Mouse (Mus musculus) stomach, embryonic 14.5 days (tissue): ENCODE data around the gene Kif13a. TPM values are rescaled to one million over a fixed set of nuclear protein-coding genes. Genes with fewer than 3 reads are reported as not detected.

Experiments used
- ATAC-seq: fragments of 200-750 bp; cut with Nextera tagmentation; 2 replicates; pipeline ENCODE4 v1.8.0; 2017; ENCODE audit warnings: low read depth, moderate TSS enrichment; ENCODE audit not compliant: insufficient number of reproducible peaks, insufficient read depth, low FRiP score
- H3K27ac ChIP-seq: fragments of 300-500 bp; sonication (generic); 2 replicates; pipeline ENCODE4 v1.5.1; 2014; ENCODE audit warnings: mild to moderate bottlenecking, low read length, moderate library complexity, mixed read lengths
- H3K27me3 ChIP-seq: fragments of 300-500 bp; sonication (generic); 2 replicates; pipeline ENCODE4 v1.6.1; 2014; ENCODE audit warnings: low read length, control low read depth, mixed read lengths; ENCODE audit not compliant: control insufficient read depth, insufficient read depth
- H3K36me3 ChIP-seq: fragments of 300-500 bp; sonication (generic); 2 replicates; pipeline ENCODE4 v1.6.1; 2014; ENCODE audit warnings: mild to moderate bottlenecking, control low read depth, low read length, moderate library complexity, mixed read lengths; ENCODE audit not compliant: control insufficient read depth, insufficient read depth
- H3K4me1 ChIP-seq: fragments of 300-500 bp; sonication (generic); 2 replicates; pipeline ENCODE4 v1.6.1; 2014; ENCODE audit warnings: low read length, control low read depth, mixed read lengths; ENCODE audit not compliant: control insufficient read depth, insufficient read depth
- H3K4me2 ChIP-seq: fragments of 300-500 bp; sonication (generic); replicated peaks from 2 replicates; pipeline ENCODE4 v1.6.1; 2014; ENCODE audit warnings: low read depth, low read length, control low read depth
- H3K4me3 ChIP-seq: fragments of 300-500 bp; sonication (generic); 2 replicates; pipeline ENCODE4 v1.5.1; 2014; ENCODE audit warnings: low read depth, low read length, control low read depth
- H3K9ac ChIP-seq: fragments of 300-500 bp; sonication (generic); replicated peaks from 2 replicates; pipeline ENCODE4 v1.6.1; 2014; ENCODE audit warnings: low read depth, mild to moderate bottlenecking, control low read depth, low read length, moderate library complexity, mixed read lengths
- H3K9me3 ChIP-seq: fragments of 300-500 bp; sonication (generic); 2 replicates; pipeline ENCODE4 v1.6.1; 2016; ENCODE audit warnings: low read depth, low read length, control low read depth; ENCODE audit not compliant: control insufficient read depth
- WGBS: fragments of 180-500 bp; shearing (Covaris S2); extraction: QIAGEN DNeasy Blood & Tissue Kit; methylation state at CpG from one replicate; pipeline ENCODE4 v1.1.7; 2014; 5-methylcytosine and 5-hydroxymethylcytosine counted together
- polyA plus RNA-seq: library from polyadenylated mRNA; unstranded; fragments of >200 nt; fragmentation: Nextera tagmentation; extraction: Ambion mirVana; gene quantifications from 2 replicates; pipeline ENCODE4 v1.2.1, GENCODE M21; 2014

Gene Kif13a
- polyA plus RNA-seq, 1 experiment from 2014 or later = 14.8 TPM

- Histone ChIP-seq H3K36me3 (peaks cover 14% of the 10 kb centered on the region; the same call in 1 of the 2 replicates), H3K4me1 (no peaks in the 10 kb centered on the region), H3K9me3 (no peaks in the 10 kb centered on the region), H3K27ac (no peak overlapping the region), H3K9ac (no peak overlapping the region), H3K27me3 (no peaks in the 10 kb centered on the region), H3K4me2 (no peak overlapping the region), H3K4me3 (no peak overlapping the region)
- 82% methylated on average over 5 of the region's 5 CpGs for WGBS
- ATAC-seq = no peak
Measured at GRCm38 (mm10) chr13:46718893-46719400, 210.7 kb downstream of the Kif13a start.

DNA sequence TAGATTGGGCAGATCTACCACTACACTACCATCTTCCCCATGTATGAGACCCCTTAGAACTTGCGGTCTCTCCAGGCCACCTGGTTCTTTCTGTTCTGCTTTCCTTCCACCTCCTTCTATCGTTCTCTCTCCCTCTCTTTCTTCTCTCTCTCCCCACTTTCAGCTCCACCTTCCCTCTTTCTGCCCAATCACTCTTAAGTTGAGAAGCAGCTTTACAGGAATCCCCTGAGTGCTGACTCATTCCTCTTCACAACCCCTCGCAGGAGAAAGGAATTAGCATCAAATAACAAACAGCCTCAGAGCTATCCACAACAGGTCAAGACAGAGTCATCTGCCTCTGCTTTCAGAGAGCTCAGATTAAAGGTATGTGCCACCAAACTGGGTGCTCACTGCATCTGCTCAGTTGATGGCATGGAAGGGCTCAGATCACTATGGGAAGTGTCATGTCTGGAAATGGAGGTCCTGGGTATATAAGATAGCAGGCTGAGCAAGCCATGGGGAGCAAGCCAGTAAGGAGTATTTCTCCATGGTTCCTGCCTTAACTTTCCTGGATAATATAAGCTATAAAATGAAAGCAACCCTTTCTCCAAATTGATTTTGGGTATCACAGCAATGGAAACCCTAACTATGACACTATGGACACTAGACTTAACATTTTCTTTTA lies 213.6 kb downstream of the Kif13a start:
- no peak overlapping the region for H3K4me3 ChIP-seq
- H3K4me1 ChIP-seq = no peaks in the 10 kb centered on the region
- H3K4me2 ChIP-seq = no peak overlapping the region
- peaks cover 36% of the 10 kb centered on the region for H3K36me3 ChIP-seq
- ATAC-seq = no peak
- no peaks in the 10 kb centered on the region for H3K27me3 ChIP-seq
- H3K9me3 ChIP-seq = no peaks in the 10 kb centered on the region
- H3K27ac ChIP-seq = no peak overlapping the region
- WGBS = 77% methylated on average over 3 of the region's 3 CpGs
- H3K9ac ChIP-seq = no peak overlapping the region

DNA sequence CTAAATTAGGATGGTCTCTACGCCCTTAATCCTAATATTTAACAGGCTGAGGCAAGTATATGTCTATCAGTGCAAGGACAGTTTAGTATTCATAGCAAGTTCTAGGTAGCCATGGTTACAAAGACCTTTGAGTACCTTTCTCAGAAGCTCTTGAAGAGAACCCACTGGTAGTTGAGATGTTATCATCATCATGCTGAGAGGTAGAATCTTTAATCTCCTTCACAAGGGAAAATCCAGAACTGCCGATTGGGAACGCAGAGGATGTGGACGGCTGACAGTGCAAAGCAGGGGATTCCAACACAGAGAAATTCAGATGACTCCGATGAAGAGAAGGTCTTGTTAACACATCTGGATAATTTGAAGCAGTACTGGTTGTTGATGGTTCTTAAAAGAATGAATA lies 216.2 kb downstream of the Kif13a start:
- Histone ChIP-seq H3K27me3 (no peaks in the 10 kb centered on the region), H3K4me2 (no peak overlapping the region), H3K36me3 (peaks cover 52% of the 10 kb centered on the region), H3K27ac (no peak overlapping the region), H3K4me3 (no peak overlapping the region), H3K9ac (no peak overlapping the region), H3K9me3 (no peaks in the 10 kb centered on the region), H3K4me1 (no peaks in the 10 kb centered on the region)
- ATAC-seq = no peak
- WGBS = 92% methylated on average over 5 of the region's 5 CpGs

DNA sequence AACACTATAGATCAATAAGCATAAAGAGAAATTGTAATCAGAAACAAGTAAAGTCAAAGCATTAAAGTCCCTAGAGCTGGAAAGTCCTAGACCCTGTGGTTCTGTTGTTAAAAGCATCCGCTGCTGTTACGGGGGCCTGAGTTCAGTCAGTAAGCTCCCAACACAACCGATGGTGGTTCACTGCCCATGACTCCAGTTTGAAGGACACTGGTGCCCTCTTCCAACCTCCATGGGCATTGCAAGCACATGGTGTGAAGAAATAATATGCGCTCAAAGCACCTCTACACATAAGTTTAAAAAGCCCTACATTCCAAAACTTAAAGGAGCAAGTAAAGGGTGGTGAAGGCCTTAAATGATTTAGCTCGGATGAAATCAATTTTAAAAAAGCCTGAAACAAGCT lies 226.5 kb downstream of the Kif13a start:
- H3K36me3 ChIP-seq = peaks cover 30% of the 10 kb centered on the region
- H3K9me3 ChIP-seq = no peaks in the 10 kb centered on the region
- no peak overlapping the region for H3K4me3 ChIP-seq
- WGBS = 87% methylated on average over 5 of the region's 5 CpGs
- H3K4me2 ChIP-seq = no peak overlapping the region
- no peaks in the 10 kb centered on the region for H3K27me3 ChIP-seq
- H3K4me1 ChIP-seq = no peaks in the 10 kb centered on the region
- no peak for ATAC-seq
- no peak overlapping the region for H3K9ac ChIP-seq
- no peak overlapping the region for H3K27ac ChIP-seq

- ATAC-seq = no peak
- H3K4me2 ChIP-seq = no peak overlapping the region
- no peak overlapping the region for H3K4me3 ChIP-seq
- H3K4me1 ChIP-seq = no peaks in the 10 kb centered on the region
- H3K9ac ChIP-seq = no peak overlapping the region
- H3K27me3 ChIP-seq = no peaks in the 10 kb centered on the region
- whole genome bisulfite sequencing = 83% methylated on average over 2 of the region's 2 CpGs
- H3K9me3 ChIP-seq = no peaks in the 10 kb centered on the region
- peaks cover 33% of the 10 kb centered on the region; the same call in 1 of the 2 replicates for H3K36me3 ChIP-seq
- H3K27ac ChIP-seq = no peak overlapping the region
Measured at GRCm38 (mm10) chr13:46701486-46701885, 228.2 kb downstream of the Kif13a start.

- Histone ChIP-seq H3K27ac (no peak overlapping the region), H3K9ac (no peak overlapping the region), H3K4me1 (no peaks in the 10 kb centered on the region), H3K4me2 (no peak overlapping the region), H3K36me3 (peaks cover 38% of the 10 kb centered on the region), H3K27me3 (no peaks in the 10 kb centered on the region), H3K9me3 (no peaks in the 10 kb centered on the region), H3K4me3 (no peak overlapping the region)
- ATAC-seq = no peak
- WGBS = 94% methylated on average over 1 of the region's 1 CpGs
Measured at GRCm38 (mm10) chr13:46699372-46699771, 230.3 kb downstream of the Kif13a start.

Other genes starting within 250 kb of the Kif13a start
- gene Nup153, start 201.9 kb downstream of the Kif13a start, polyA plus RNA-seq = 36.2 and 38.0 TPM in 2 replicates
- gene Nhlrc1, start 85.0 kb upstream of the Kif13a start, polyA plus RNA-seq = 3.1 and 3.6 TPM in 2 replicates
- gene Kdm1b, start 113.6 kb upstream of the Kif13a start, polyA plus RNA-seq = 15.4 and 16.1 TPM in 2 replicates
- gene Tpmt, start 114.9 kb upstream of the Kif13a start, polyA plus RNA-seq = 24.2 and 29.9 TPM in 2 replicates
- 271 and 280 TPM in 2 replicates for gene Dek, start 176.3 kb upstream of the Kif13a start, polyA plus RNA-seq
- gene Rnf144b, start 192.8 kb upstream of the Kif13a start, polyA plus RNA-seq = 1.5 and 2.0 TPM in 2 replicates